Mouse (Mus musculus): ENCODE results near the gene Tsc22d3.

Gene Tsc22d3

DNA sequence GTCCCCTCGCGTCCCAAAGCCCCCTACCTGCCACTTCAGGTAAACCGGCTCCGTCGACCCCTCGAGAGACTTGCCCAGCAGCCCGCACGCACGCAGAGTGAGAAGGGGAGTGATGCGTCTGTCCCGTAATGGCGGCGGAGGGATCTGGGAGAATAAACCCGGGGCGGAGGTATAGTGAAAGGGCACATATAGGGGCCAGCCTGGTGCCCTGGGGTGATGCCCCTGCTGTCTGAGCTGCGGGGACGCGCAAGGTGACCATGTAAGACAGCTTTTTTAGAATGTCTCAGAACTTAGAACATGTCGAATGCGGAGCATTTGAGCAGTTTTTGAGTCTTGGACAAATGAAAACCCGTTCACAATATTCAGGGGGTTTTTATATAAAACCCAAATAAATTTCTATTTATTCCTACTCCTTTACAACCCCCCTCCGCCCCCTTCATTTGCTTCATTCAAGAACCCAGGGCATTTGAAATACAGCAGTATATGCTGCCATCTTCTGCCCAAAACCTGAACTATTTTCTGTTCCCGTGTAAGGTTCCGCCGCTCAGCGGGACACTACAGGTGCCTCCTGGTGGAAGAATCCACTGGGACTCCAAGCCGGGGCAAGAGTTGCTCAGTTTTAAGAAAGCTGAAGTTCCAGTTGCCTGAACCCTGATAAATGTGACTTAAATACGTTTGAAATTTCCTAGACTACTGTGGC lies at the start of gene Tsc22d3:
Tsc22d3 (minus strand) TSS at position 250 of the 700 bp plus-strand sequence.
- in situ Hi-C loops (cut with MboI; ENCODE audit: low sequenced_read_pairs) = loop anchor here (10.0 kb wide), 1 partner anchor 126 kb away; no protein-coding TSS in a partner anchor

DNA sequence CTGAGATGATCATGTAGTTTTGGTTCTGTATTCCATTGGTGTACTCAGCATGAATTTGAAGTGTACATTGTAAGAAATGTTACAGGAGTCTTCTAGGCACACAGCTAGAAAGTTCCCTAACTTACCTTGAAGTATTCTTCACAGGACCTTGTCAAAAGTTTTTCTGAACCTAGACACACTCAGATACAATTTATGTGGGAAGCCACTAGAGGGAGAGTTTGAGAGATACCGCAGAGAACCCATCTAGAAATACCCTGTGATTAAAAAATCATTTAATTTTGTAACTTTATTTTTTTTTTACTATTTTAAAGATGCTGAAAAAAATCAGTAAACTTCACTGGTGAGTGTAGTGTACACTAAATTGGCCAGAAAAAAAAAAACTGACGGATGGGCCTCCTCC lies 39.1 kb upstream of the Tsc22d3 start:
- in situ Hi-C loops (cut with MboI; ENCODE audit: low sequenced_read_pairs) = no loop called here

DNA sequence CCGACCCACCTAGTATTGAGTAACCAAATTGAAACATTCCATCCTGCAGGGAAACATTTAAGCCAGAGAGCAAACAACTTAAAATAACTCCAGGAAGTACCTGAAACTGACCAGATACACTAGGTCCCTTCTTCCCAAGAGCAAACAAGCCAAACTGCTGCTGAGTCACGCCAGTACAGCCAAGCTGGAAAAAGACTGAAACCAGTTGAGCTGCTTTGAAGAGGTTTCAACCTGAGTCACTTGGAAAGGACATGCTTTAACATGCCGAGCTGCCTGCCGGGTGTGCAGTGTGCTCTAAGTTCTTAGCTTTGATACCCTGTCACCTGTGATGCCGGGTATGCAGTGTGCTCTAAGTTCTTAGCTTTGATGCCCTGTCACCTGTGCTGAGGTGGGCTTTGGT lies 37.6 kb upstream of the Tsc22d3 start:
- in situ Hi-C loops (cut with MboI; ENCODE audit: low sequenced_read_pairs) = no loop called here

DNA sequence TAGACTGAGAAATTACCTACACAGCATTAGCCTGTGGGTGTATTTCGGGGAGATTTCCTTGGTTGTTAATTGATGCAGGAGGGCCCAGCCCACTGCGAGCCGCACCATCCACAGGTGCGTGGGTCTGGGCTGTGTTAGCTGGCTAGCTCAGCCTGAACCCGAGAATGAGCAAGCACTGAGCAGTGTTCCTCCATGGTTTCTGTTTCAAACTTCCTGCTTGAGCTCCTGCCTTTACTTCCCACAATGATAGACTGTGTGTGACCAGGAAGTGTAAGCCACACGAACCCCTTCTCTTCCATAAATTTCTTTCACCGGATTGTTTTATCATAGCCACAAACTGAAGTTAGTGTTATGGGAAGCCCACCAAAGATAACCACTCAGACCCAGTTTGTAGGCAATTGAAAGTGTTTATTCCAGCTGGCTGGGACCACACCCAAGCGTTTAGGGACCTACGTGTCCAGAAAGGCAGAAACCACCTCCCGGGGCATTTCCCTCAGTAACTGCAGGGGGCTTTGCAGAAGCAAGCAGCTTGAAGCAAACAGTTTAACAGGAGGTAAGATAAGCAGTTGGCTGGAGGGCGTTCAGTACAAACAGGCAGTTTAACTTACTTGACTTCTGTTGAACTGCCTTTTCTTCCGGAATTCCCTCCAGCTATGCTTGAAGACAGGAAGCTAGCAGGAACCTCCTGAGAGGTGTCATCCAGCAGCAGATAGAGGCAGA lies 24.6 kb upstream of the Tsc22d3 start:
- in situ Hi-C loops (cut with MboI; ENCODE audit: low sequenced_read_pairs) = no loop called here

DNA sequence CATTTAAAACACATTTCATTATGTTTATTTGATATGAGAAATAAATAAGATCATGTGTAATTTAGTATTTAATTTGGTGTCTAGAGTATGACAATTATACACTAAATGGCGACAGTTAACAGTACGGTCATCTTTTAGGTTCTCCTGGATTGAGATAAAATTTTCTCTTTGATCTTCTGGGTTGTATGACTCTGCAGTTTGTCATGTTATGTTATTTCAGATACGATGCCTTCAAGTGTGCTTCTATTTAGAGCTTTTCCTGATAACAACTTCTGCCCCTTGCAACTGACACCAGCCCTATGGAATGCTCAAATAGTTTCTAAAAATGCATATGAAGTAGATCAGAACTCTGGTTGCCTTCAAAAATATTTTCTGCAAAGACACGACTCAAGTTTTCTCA lies 9.5 kb upstream of the Tsc22d3 start:
- in situ Hi-C loops (cut with MboI; ENCODE audit: low sequenced_read_pairs) = loop anchor here (10.0 kb wide), 1 partner anchor 135 kb away; no protein-coding TSS in a partner anchor

DNA sequence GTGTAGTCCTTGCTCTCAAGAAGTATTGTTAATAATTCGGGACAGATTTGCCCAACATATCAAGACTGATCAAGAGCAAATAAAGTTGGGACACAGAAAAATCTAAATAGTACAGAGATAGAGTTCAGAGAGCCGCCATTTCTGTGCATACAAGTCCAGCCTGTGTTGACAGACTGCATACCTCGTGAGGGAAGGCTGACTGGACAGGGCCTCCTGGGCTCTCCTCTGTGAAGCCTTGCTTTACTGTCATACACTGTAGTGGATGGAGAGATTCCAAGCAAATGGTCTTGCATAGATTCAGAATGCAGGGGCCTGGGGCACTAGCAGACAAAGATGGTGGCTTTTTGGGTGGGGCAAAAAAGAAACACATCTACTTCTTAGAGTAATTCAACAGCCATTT lies 1.4 kb upstream of the Tsc22d3 start:
- in situ Hi-C loops (cut with MboI; ENCODE audit: low sequenced_read_pairs) = loop anchor here (10.0 kb wide), 1 partner anchor 127 kb away; no protein-coding TSS in a partner anchor

DNA sequence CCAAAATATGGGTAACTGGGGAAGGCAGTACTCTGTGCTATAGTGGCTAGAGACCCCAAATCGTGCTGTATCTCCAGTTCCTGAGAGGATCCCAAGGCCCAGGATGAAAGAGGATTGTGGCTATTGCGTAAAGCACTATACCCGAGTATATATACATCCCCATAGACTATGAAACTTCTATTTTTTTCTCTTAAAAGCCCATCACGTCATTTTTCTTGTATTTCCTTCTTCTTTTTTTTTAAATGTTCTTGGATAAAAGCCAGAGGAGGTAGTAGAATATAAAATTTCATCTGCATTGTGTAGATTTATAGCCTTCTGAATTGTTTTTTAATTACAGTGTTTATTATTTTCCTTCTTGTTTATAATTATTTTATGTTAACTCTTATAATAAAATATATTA lies 852 bp upstream of the Tsc22d3 start:
- in situ Hi-C loops (cut with MboI; ENCODE audit: low sequenced_read_pairs) = loop anchor here (10.0 kb wide), 1 partner anchor 127 kb away; no protein-coding TSS in a partner anchor

DNA sequence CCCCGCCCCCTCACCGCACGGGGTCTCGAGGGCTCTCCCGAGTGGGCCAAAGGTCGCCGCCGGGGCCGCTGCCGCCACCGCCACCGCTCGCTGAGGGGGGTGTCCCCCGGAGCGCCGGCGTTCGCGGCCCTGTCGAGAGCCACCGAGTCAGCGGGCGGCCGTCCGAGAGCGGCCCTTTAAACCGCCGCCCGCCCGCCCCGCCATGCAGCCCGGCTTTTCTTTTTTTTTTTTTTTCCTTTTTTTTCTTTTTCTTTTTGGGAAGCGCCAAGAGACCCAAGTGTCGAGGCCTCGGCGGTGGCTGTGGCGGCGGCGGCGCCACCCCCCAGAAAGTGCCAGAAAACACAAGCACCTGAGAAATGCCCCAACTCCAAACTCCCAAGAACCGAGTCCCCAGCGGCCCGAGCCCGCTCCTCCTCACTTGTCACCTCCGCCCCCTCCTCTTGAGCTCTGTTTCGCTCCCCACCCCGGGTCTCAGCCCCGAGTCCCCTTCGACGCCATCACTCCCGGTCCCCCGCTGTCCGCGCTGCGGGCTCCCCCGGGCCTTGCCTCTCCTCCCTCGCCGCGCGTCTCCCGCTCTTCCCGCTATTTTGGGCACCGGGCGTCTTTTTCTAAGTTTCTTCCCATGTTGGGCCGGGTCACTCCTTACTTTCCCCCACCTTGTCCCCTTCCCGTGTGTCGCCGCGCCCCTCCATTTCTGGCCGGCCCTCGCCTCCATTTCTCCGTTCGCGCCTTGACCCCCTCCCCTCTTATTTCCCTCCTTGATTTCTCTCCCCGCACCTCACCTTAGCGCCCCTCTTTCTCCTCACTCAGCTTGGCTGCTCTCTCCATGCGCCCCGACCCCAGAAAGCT lies 674 bp downstream of the Tsc22d3 start:
- in situ Hi-C loops (cut with MboI; ENCODE audit: low sequenced_read_pairs) = loop anchor here (10.0 kb wide), 1 partner anchor 125 kb away; no protein-coding TSS in a partner anchor

DNA sequence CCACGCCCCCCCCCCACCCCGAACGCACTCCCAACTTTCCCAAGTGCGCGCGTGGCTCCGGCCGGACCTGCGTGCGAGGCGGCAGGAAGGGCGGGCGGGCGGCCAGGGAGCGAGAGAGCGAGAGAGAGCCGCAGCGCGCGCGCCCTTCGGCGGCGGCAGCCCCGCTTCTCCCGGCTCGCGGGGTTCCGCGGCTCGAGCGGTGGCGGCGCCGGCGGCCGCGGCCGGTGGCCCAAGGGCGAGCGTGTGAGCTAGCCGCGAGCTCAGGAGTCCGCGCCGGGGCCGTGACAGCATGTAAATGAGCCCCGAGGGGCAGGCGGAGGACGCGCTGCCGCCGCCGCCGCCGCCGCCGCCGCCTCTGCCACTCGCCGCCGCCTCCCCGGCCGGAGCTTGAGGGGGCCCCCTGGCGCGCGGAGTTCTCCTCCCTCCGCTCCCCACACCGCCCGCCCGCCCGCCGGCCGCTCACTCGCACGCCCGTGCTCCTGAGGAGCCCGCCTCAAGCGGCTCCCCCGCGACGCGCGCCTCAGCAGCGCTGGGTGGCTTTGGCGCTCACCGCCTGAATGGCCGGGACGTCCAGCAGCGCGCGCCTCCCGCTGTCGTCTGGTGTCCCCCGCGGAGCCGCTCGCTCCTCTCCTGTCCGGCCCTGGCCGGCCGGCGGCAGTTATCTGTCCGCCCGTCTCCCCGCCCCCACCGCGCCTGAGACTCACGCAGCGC lies 1.5 kb downstream of the Tsc22d3 start:
- in situ Hi-C loops (cut with MboI; ENCODE audit: low sequenced_read_pairs) = no loop called here

DNA sequence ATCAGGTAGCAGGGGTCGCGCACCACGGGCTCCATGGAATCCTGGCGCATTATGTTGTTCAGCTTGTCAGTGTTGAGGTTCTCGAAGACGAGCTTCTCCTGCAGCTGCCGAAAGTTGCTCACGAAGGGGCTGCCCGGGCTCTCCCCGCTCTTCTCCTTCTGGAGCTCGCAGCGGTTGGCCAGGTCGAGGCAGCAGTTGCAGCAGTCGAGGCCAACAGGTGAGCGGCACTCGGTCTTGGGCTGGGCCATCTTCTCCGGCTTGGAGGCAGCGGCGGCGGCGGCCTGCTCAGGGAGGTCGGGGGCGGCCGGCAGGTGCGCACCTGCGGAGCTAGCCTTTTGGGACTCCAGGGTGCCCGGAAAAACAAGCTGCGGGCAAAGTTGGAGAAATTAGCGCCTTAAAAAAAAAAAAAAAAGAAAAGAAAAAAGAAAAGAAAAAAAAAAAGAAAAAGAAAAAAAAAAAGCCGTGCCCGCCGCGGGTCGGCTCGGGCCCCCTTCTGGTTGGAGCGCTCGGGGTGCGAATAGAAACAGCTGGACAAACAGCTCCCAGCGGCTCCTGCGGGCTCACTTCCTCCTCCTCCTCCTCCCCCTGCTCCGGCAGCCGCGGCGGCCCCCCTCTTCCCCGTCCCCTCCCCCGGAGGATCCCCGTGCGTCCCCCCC lies 2.1 kb downstream of the Tsc22d3 start:
- in situ Hi-C loops (cut with MboI; ENCODE audit: low sequenced_read_pairs) = no loop called here

DNA sequence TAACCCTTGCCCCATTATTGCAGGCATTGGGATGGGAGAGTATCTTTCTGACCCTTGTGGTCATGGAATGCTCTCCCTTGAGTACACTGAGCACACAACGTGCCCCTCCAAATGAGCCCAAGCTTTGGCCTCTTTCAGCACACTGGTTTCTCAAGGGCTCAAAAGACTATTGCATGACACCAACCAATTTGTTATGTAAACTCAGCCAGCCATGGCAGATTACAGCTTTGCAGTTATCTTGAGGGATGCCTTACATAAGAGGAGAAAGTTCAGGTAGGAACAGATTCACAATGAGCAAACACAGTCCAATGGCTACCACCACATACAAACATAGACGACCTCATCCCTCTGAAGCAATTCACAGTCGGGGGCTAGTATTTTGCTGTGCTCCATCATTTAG lies 9.3 kb downstream of the Tsc22d3 start:
- in situ Hi-C loops (cut with MboI; ENCODE audit: low sequenced_read_pairs) = no loop called here

DNA sequence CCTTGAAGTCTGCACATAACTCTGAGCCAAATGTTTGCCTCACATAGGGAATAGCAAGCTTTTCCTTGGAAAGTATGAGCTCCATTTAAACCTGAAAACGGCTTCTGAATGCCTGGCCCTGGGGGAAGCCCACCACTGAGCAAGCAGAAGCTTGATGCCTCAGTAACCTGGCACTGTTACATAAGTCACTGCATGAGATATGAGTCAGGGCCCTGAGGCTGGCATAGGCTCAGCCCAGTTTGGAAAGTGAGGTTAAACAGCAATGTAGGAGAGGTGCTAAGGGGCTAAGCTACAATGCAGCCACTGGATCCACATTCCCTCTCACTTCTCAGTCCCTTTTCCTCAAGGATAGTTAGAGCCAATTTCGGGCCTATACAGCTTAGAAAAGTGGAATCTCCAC lies 10.3 kb downstream of the Tsc22d3 start:
- in situ Hi-C loops (cut with MboI; ENCODE audit: low sequenced_read_pairs) = no loop called here

DNA sequence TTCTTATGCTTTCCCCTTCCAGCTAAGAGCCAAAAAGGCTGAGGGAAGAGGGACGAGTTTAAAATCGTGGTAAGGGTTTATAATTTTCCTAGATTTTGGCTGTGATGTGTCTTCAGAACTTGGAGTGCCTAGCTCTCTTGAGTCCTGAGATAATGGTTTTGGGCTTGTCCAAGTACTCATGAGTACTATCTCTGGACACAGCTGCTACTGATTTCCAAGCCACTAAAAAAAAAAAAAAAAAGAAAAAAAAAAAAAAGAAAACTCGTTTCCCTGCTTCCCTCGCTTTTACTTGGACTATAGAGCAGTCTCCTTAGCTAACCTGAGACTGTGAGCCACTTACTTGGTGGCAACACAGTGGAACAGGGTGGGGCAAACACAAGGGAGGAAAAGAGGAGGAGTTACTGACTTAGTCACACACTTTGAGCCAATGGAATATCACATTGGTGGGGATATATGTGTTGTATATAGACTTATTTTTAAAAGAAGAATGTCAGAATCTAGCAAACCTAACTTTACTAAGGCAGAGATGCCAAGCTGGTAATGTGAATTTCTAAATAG lies 11.2 kb downstream of the Tsc22d3 start:
- in situ Hi-C loops (cut with MboI; ENCODE audit: low sequenced_read_pairs) = no loop called here

DNA sequence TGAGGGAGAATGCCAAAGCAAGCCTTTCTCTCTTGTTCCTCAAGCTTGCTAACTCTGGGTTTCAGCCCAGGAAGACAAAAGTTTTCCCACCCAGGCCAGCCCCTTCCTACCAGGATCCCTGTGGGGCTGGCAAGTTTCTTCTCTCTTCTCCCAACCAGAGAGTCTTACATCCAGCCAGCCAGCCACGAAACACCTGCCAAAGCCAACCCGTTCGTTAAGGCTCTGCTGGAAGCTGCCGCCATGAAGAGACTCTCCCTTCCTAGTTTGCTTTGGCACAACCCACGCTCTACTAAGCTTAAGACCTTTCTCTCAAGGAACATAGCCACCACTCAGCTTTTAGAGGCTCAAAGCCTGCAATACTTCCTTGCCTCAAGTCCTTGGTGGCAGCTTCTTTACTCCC lies 11.9 kb downstream of the Tsc22d3 start:
- in situ Hi-C loops (cut with MboI; ENCODE audit: low sequenced_read_pairs) = no loop called here

DNA sequence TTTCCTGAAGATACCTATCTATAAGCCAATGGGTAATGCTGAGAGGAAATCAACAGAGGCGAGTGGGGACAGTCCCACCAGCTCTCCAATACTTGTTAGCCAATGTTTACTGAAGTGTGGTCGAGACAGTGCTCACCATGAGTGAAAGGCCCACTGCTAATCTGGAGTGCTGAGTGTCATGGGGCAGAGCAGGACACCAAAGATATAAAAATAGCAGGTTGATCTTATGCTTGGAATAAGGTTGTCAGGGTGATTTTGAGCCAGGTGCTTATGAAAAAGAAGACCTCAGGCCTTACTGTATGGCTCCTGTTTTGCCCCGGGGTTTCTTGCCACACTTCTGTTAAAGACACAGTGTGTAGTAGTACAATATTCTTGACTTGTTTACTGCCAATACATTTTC lies 20.0 kb downstream of the Tsc22d3 start:
- in situ Hi-C loops (cut with MboI; ENCODE audit: low sequenced_read_pairs) = no loop called here

DNA sequence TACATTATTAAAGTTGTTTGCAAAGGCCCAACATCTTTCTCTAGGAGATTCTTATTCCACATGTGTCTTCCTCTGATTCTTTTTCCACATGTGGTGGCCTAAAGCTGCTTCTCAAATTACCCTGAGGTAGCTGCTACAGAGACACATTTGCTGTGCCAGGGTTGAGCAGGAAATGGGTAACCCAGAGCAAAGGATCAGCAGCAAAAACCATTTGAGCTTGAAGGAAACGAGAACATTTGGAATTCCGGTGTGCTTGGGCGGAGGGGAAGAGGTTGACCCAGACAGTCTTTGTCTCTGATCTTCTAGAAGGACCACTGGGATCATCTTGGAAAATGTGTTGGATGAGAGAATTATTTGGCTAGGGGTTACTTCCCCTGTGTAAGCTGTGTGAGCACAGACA lies 24.8 kb downstream of the Tsc22d3 start:
- in situ Hi-C loops (cut with MboI; ENCODE audit: low sequenced_read_pairs) = no loop called here

DNA sequence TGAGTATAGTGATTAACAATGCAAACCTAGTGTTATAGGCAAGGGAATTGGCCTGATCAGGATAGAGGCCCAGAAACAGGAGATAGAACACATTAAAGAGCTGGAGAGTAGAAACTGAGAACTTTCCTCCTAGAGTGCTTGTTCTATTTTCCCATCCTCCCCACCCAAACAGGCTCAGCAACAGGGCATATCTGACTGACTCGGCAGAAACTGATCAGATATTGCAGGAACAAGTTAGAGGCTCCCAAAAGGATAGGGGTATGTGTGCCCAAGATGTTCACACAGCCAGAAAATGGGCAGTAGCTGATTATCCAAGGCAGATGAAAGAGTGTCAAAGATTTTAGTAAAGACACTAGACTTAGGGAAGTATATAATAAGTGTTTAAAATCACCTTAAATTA lies 25.3 kb downstream of the Tsc22d3 start:
- in situ Hi-C loops (cut with MboI; ENCODE audit: low sequenced_read_pairs) = no loop called here

DNA sequence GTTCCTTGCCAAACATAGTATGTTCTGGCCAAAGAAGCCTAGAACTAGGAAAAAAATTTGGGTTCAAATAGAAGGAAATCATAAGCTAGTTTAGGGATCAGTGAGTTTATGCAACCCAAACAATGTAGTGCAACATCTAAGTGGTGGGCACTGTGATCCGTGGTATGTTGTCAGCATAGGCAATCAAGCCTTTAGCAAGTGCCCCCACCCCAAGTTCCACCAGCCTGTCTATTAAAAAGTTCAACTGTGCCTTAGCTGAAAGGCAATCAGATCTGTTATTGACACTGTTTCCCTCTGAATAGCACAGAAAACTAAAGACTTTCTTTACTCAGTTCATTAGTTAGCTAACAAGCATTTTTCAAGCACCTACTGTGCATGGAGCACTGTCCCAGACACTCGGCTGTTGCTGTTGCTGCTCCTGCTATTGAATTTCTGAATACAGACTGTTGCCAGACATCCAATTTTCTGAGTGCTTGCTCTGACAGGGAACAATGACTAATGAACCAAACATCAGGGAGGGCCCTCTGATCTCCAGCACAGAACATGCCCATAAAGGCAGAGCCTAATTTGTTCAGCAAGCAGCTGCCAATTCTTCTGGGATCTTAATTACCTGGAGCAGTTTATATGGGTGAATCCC lies 27.6 kb downstream of the Tsc22d3 start:
- in situ Hi-C loops (cut with MboI; ENCODE audit: low sequenced_read_pairs) = no loop called here

DNA sequence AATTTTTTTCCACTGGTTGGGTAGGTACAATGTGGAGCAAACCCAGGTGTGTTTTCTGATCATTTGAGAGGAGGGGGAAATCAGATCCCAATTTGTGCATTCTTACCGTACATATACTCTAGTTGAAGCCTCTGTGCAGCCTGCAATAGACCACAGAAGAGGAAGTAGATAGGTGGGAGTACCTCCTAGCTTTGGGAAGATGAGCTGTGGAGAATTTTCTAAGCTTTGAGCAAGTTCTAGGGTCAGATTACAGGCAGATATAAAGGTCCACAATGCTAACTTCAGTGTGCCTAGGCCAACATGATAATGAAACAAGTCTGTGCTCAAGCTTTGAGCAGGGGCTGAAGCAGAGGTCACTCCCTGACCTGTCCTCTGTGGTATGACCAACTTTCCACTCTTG lies 30.9 kb downstream of the Tsc22d3 start:
- in situ Hi-C loops (cut with MboI; ENCODE audit: low sequenced_read_pairs) = no loop called here
